Mouse (Mus musculus) hindbrain, embryonic 11.5 days (tissue): ENCODE data around the gene Aldh1l1. TPM values are rescaled to one million over a fixed set of nuclear protein-coding genes. Genes with fewer than 3 reads are reported as not detected.

Experiments used
- ATAC-seq: fragments of 200-750 bp; cut with Nextera tagmentation; 2 replicates; pipeline ENCODE4 v1.8.0; 2017; ENCODE audit warnings: mild to moderate bottlenecking, moderate TSS enrichment, moderate library complexity; ENCODE audit not compliant: low FRiP score
- DNase-seq: peaks from one replicate; pipeline ENCODE4 v3.0.0-alpha.2; 2015; ENCODE audit warnings: low spot score
- H3K27ac ChIP-seq: fragments of 300-500 bp; sonication (generic); 2 replicates; pipeline ENCODE4 v1.5.1; 2014; ENCODE audit warnings: mild to moderate bottlenecking, low read depth, low read length
- H3K27me3 ChIP-seq: fragments of 300-500 bp; sonication (generic); 2 replicates; pipeline ENCODE4 v1.6.1; 2014; ENCODE audit warnings: mild to moderate bottlenecking, low read length, moderate library complexity, mixed read lengths; ENCODE audit not compliant: control insufficient read depth, insufficient read depth
- H3K36me3 ChIP-seq: fragments of 300-500 bp; sonication (generic); 2 replicates; pipeline ENCODE4 v1.6.1; 2014; ENCODE audit warnings: mild to moderate bottlenecking, low read length, moderate library complexity, mixed read lengths; ENCODE audit not compliant: control insufficient read depth, insufficient read depth
- H3K4me1 ChIP-seq: fragments of 300-500 bp; sonication (generic); replicated peaks from 2 replicates; pipeline ENCODE4 v1.6.1; 2014; ENCODE audit warnings: low read length, mixed read lengths; ENCODE audit not compliant: control insufficient read depth, insufficient read depth
- H3K4me2 ChIP-seq: fragments of 300-500 bp; sonication (generic); replicated peaks from 2 replicates; pipeline ENCODE4 v1.6.1; 2014; ENCODE audit warnings: mild to moderate bottlenecking, low read depth, low read length
- H3K4me3 ChIP-seq: fragments of 300-500 bp; sonication (generic); 2 replicates; pipeline ENCODE4 v1.5.1; 2014; ENCODE audit warnings: low read depth, low read length
- H3K9ac ChIP-seq: fragments of 300-500 bp; sonication (generic); 2 replicates; pipeline ENCODE4 v1.6.1; 2014; ENCODE audit warnings: low read depth, low read length
- H3K9me3 ChIP-seq: fragments of 300-500 bp; sonication (generic); 2 replicates; pipeline ENCODE4 v1.6.1; 2016; ENCODE audit warnings: low read length; ENCODE audit not compliant: control insufficient read depth
- WGBS: fragments of 180-500 bp; shearing (Covaris S2); extraction: QIAGEN DNeasy Blood & Tissue Kit; methylation state at CpG from one replicate; pipeline ENCODE4 v1.1.7; 2014; 5-methylcytosine and 5-hydroxymethylcytosine counted together
- polyA plus RNA-seq: library from polyadenylated mRNA; unstranded; fragments of >200 nt; fragmentation: Nextera tagmentation; extraction: Ambion mirVana; gene quantifications from 2 replicates; pipeline ENCODE4 v1.2.1, GENCODE M21; 2014

Aldh1l1 gene
- polyA plus RNA-seq, 1 experiment from 2014 or later, result 2.2 TPM

DNA sequence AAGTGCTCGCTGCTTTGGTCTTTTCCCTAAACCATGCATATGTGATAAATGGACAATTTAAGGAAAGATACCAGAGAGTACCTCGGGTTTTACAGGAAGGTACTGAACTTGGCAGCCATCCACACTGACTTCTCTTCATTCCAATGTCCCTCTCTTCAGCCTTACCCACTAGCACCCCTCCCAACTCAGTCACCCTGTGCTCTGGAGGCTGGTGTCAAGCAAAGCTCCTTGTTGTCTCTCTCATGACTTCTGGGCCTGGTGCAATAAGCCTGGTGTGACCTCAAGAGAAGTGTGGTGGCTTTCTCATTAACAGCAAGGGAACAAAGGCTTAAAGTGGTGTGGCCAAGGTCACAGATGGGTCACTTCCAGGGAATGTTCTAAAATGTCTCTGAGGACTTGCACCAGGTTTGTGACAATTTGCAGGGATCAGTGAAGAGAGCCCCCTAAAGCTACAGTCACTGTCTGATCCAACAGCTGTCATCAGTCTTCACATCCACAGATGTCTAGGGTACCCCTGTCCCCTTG is 70.4 kb downstream of the Aldh1l1 start:
- Histone ChIP-seq H3K9me3 (no peaks in the 10 kb centered on the region), H3K4me3 (no peak overlapping the region), H3K4me1 (no peaks in the 10 kb centered on the region), H3K9ac (no peak overlapping the region), H3K36me3 (no peaks in the 10 kb centered on the region), H3K27ac (no peak overlapping the region), H3K4me2 (no peak overlapping the region), H3K27me3 (no peaks in the 10 kb centered on the region)
- no peak for ATAC-seq
- 66% methylated on average over 2 of the region's 2 CpGs for WGBS
- no peak for DNase-seq

DNA sequence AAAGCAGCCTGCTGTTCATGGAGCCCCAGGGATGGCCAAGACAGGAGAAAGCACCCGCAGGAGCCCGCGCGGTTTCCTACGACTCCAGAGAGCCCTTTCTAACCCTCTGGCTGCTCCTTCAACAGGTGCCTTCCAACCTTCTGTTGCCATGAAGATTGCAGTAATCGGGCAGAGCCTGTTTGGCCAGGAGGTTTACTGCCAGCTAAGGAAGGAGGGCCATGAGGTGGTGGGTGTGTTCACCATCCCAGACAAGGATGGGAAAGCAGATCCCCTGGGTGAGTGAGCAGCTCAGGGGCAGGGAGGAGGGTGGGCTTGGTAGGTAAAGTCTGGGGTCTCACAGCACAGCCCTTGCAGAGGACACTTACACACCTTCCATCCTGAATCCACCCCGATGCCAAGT is 70.8 kb downstream of the Aldh1l1 start:
- Histone ChIP-seq H3K4me1 (no peaks in the 10 kb centered on the region), H3K9ac (no peak overlapping the region), H3K4me3 (no peak overlapping the region), H3K4me2 (no peak overlapping the region), H3K27ac (no peak overlapping the region), H3K36me3 (no peaks in the 10 kb centered on the region), H3K27me3 (no peaks in the 10 kb centered on the region), H3K9me3 (no peaks in the 10 kb centered on the region)
- 90% methylated on average over 7 of the region's 7 CpGs for WGBS
- ATAC-seq (no peak), DNase-seq (no peak)

DNA sequence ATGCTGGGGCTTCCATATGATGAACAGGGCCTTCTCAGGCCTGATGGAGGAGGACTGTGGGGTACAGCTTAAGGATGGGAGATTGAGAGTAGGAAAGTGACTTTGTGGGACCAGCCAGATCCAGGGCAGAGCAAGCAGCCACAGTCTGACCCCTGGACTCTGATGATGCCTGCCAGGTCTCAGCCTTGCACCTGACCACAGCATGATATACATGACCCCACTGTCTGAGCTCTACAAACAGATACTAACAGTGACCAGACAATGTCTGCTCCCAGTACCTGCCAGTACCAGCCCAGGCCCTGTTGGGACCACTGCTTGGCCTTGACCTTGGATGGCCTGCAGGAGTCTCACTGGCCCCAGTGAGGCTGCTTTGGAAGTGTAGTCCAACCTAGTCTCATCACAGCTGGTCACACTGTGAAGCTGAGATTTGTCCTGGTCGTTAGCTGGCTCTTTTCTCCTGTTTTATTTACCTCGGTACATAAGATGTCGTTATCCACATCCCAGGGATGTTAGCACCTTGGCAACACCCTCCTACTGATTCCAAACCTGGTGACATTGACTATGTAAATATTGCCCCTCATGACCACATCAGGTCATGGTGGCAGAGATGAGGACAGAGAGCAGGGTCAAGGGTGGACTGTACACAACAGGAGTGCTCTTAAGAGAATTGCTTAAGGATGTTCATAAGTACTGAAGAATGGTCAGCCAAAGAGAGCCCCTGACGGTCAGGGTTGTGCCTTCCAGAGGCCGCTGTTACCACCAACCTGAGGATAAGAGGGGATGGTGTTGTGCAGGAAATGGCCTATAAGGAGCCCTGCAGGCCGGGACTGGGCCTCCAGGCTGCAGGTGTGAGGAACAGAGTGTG is 71.8 kb downstream of the Aldh1l1 start:
- H3K4me3 ChIP-seq, result no peak overlapping the region

DNA sequence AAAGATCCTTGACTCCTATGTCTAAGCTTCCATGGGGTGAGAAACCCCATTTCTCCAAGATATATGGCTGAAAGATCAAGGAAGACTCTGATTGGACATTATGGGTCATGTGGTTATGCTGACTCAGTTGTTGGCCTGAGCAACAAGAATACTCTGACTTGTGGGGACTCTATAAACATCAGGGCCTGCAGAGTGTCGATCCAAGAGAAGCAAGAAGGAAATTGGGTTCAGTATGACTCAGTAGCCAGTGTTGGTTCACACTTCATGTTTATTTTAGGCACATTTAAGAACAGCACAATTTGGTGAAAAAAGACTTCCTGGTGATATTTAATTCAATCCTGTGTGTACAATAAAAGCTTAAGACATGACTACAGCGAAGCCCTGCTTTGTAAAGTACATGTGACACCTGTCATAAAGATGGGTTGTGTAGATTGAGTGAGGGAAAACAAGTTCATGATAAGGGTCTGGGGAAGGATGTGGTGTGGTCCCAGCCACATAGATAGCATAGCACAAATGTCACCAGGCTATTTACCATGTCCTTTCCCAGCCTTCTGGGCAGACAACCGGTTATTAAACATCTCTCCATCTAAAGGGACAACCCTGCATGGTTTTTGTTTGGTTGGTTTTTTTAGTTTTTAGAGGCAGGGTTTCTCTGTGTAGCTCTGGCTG is 74.3 kb downstream of the Aldh1l1 start:
- H3K27ac ChIP-seq, result no peak overlapping the region
- no peaks in the 10 kb centered on the region for H3K36me3 ChIP-seq
- WGBS, result 83% methylated on average over 3 of the region's 3 CpGs

More for the DNA sequence above, 71.8 kb downstream of the Aldh1l1 start:
- no peak overlapping the region for H3K27ac ChIP-seq
- DNase-seq (no peak), ATAC-seq (no peak)
- 77% methylated on average over 6 of the region's 6 CpGs for WGBS
- no peaks in the 10 kb centered on the region for H3K36me3 ChIP-seq
- H3K4me2 ChIP-seq, result no peak overlapping the region
- H3K9me3 ChIP-seq, result no peaks in the 10 kb centered on the region
- H3K9ac ChIP-seq, result no peak overlapping the region
- no peaks in the 10 kb centered on the region for H3K4me1 ChIP-seq
- H3K27me3 ChIP-seq, result no peaks in the 10 kb centered on the region

DNA sequence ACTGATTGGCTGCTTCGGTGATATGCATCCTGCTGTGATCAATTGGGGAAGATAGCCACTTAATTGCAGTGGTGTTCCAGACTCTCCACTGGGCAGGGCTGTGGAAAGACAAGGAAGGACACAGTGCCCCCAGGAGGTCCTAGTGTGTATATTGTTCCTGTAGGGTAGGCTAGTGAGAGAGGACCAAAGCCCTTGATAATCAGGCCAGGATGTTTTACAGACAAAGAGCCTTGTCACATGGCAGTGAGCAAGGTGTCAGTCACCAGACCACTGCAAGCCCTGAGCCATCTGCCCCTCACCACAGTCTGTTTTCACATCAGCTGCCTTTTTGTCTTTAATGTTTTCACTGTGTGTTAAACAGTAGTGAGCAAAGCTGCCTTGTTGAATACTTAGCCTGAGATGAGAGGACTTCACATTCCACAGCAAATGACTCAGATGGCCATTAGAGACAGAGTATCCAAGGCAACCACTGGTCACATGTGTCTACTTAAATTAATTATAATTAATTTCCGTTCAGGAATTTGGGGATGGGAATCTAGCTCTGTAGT is 75.1 kb downstream of the Aldh1l1 start:
- 57% methylated on average over 2 of the region's 2 CpGs for WGBS
- DNase-seq (peak; percentile 43), ATAC-seq (peak; percentile 84)
- no peaks in the 10 kb centered on the region for H3K4me1 ChIP-seq
- H3K4me2 ChIP-seq, result no peak overlapping the region
- no peak overlapping the region for H3K9ac ChIP-seq
- no peaks in the 10 kb centered on the region for H3K27me3 ChIP-seq
- no peak overlapping the region for H3K4me3 ChIP-seq
- H3K9me3 ChIP-seq, result no peaks in the 10 kb centered on the region
- H3K27ac ChIP-seq, result no peak overlapping the region
- H3K36me3 ChIP-seq, result no peaks in the 10 kb centered on the region

More for the DNA sequence above, 74.3 kb downstream of the Aldh1l1 start:
- Histone ChIP-seq H3K4me3 (no peak overlapping the region), H3K4me2 (no peak overlapping the region), H3K27me3 (no peaks in the 10 kb centered on the region), H3K9me3 (no peaks in the 10 kb centered on the region), H3K9ac (no peak overlapping the region), H3K4me1 (no peaks in the 10 kb centered on the region)
- ATAC-seq (no peak), DNase-seq (no peak)

DNA sequence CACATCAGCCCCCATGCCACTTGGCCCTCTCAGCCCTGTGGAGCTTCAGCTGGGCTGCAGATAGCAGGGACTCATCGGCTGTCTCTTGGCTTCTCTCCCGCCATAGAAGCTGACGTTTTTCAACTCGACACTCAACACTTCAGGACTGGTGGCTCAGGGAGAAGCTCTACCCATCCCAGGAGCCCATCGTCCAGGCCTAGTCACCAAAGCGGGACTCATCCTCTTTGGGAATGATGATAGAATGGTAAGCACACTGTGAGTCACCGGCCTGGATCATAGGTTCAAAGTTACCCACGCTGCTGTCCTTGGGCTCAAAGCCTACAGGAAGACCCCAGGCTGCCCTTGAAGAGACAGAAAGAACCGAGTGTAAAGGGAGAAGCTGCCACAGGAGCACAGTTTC is 78.0 kb downstream of the Aldh1l1 start:
- Histone ChIP-seq H3K9me3 (no peaks in the 10 kb centered on the region), H3K9ac (no peak overlapping the region), H3K4me3 (no peak overlapping the region), H3K36me3 (no peaks in the 10 kb centered on the region), H3K27me3 (no peaks in the 10 kb centered on the region), H3K4me1 (no peaks in the 10 kb centered on the region), H3K27ac (no peak overlapping the region), H3K4me2 (no peak overlapping the region)
- no peak for DNase-seq
- no peak for ATAC-seq
- WGBS, result 79% methylated on average over 9 of the region's 9 CpGs

DNA sequence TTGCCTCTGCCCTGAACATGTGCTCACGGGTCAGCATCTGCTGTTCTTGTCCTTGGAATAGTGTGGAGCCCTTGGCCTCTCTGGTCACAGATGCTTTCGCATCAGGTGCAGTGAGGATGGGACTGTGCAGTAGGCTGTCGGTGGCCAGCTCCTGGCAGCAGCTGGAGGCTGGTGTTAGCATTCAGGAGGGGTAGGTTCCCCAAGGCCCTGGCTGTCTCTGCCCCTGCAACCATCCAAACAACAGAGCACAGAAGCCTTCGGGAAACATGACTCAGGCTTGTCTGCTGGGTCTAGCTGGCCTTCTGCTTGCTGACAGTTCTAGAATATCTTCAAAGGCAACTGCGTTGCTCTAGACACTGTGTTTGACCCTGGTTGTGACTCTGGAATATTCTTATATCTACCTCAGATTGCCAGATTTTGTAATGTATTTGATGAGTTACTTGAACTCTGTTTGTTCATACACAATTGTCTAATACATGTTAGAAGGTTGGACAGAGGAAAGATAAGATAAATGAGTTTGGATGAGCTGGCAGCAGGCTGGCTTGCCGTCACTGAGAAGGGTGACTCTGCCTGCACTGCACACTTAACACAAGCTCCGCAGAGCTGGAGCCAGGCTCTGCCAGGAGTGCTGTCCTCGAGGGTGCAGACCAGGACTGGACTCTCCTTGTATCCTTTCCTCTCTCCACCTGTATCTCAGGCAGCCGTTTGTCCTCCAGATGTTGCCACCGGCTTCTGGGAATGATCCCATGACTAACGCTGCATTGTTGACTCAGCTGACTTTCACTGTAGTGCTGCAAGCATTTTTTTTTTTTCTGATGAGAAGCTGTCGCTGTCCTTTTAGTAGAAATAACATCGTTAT is 79.4 kb downstream of the Aldh1l1 start:
- H3K4me3 ChIP-seq, result no peak overlapping the region
- DNase-seq (no peak), ATAC-seq (no peak)
- no peaks in the 10 kb centered on the region for H3K27me3 ChIP-seq
- H3K36me3 ChIP-seq, result no peaks in the 10 kb centered on the region
- H3K9ac ChIP-seq, result no peak overlapping the region
- H3K4me2 ChIP-seq, result no peak overlapping the region
- 67% methylated on average over 13 of the region's 13 CpGs for WGBS
- H3K4me1 ChIP-seq, result no peaks in the 10 kb centered on the region
- no peaks in the 10 kb centered on the region for H3K9me3 ChIP-seq
- no peak overlapping the region for H3K27ac ChIP-seq

DNA sequence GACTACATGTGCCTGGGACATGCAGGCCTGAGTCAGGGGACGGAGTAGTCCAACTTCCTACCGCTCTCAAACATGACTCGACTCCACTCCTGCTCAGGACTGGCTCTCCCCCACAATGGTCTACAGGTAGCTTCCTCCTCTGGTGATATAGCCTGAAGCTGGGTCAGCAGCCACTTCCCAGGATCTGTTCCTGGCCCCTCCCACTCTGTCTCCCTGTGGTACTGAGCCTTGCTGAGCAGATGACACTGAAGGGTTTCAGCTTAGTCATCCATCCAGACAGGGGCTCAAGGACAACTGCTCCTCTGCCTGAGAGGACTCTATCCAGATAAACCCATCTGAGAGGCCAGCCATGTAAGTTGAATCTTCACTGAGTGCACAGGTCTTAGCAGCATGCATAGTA is 81.3 kb downstream of the Aldh1l1 start:
- no peak overlapping the region for H3K4me3 ChIP-seq
- no peaks in the 10 kb centered on the region for H3K9me3 ChIP-seq
- WGBS, result 94% methylated on average over 3 of the region's 3 CpGs
- DNase-seq (no peak), ATAC-seq (no peak)
- H3K36me3 ChIP-seq, result no peaks in the 10 kb centered on the region
- no peaks in the 10 kb centered on the region for H3K4me1 ChIP-seq
- H3K27ac ChIP-seq, result no peak overlapping the region
- H3K4me2 ChIP-seq, result no peak overlapping the region
- no peak overlapping the region for H3K9ac ChIP-seq
- H3K27me3 ChIP-seq, result no peaks in the 10 kb centered on the region
